Mouse (Mus musculus) urinary bladder, postnatal 10 days (tissue): ENCODE data around the gene Spryd3.

Experiments
- DNase-seq: peaks from one replicate; pipeline ENCODE4 v3.0.0; 2022; ENCODE audit warnings: low spot score

The Spryd3 gene

GRCm38 (mm10) chr15:102070476-102071467 lies 65.3 kb downstream of the Spryd3 start:
- DNase-seq, result no peak
